Mouse (Mus musculus): ENCODE results near the gene Dse.

- TF ChIP-seq CTCF (IDR thresholded peaks at IDR 0.05; ENCODE audit: borderline replicate concordance, insufficient read depth, low read length) (no peak), POLR2A (IDR thresholded peaks at IDR 0.05; ENCODE audit: low read depth, low read length) (no peak)
Measured at GRCm38 (mm10) chr10:34194957-34195356, 12.6 kb downstream of the Dse start.
